Mouse (Mus musculus) embryo, embryonic 9.5 days (tissue): ENCODE results near the gene Pjvk.
A peak's percentile ranks its signal among the peaks of the same experiment; 100 is the strongest.

Experiments used
- DNase-seq: peaks from one replicate; pipeline ENCODE4 v3.0.0-alpha.2; 2017; ENCODE audit errors: extremely low spot score

Pjvk gene

GRCm38 (mm10) chr2:76667200-76667599 lies 18.9 kb downstream of the Pjvk start:
- DNase-seq, result no peak

GRCm38 (mm10) chr2:76671641-76672040 lies 23.4 kb downstream of the Pjvk start:
- DNase-seq, result no peak

- DNase-seq, result peak; percentile 12
Measured at GRCm38 (mm10) chr2:76672134-76672745, 24.0 kb downstream of the Pjvk start.

- peak; percentile 95 for DNase-seq
Measured at GRCm38 (mm10) chr2:76672966-76673392, 24.7 kb downstream of the Pjvk start, which contains the start of gene Fkbp7. TSS of gene Fkbp7 (minus strand) at chr2:76673116.

GRCm38 (mm10) chr2:76673472-76674081 lies 25.3 kb downstream of the Pjvk start:
- peak; percentile 58 for DNase-seq

- DNase-seq, result peak; percentile 86
Measured at GRCm38 (mm10) chr2:76674725-76675427, 26.6 kb downstream of the Pjvk start, which contains the start of gene Plekha3. TSS of gene Plekha3 (plus strand) at chr2:76675281.

GRCm38 (mm10) chr2:76675451-76675850 lies 27.2 kb downstream of the Pjvk start:
- DNase-seq, result peak; percentile 68

- DNase-seq, result no peak
Measured at GRCm38 (mm10) chr2:76675949-76676348, 27.7 kb downstream of the Pjvk start.

GRCm38 (mm10) chr2:76676401-76677226 lies 28.3 kb downstream of the Pjvk start:
- no peak for DNase-seq

- DNase-seq, result no peak
Measured at GRCm38 (mm10) chr2:76682301-76682700, 34.0 kb downstream of the Pjvk start.

GRCm38 (mm10) chr2:76686986-76687385 lies 38.7 kb downstream of the Pjvk start:
- no peak for DNase-seq

GRCm38 (mm10) chr2:76687608-76688007 lies 39.3 kb downstream of the Pjvk start:
- DNase-seq, result no peak

- DNase-seq, result no peak
Measured at GRCm38 (mm10) chr2:76688162-76688561, 39.9 kb downstream of the Pjvk start.

GRCm38 (mm10) chr2:76690436-76691204 lies 42.3 kb downstream of the Pjvk start:
- no peak for DNase-seq

GRCm38 (mm10) chr2:76693765-76694164 lies 45.5 kb downstream of the Pjvk start:
- DNase-seq, result no peak

- DNase-seq, result no peak
Measured at GRCm38 (mm10) chr2:76695290-76695689, 47.0 kb downstream of the Pjvk start.

- DNase-seq, result no peak
Measured at GRCm38 (mm10) chr2:76702188-76702587, 53.9 kb downstream of the Pjvk start.

GRCm38 (mm10) chr2:76702751-76703150 lies 54.5 kb downstream of the Pjvk start:
- no peak for DNase-seq

- no peak for DNase-seq
Measured at GRCm38 (mm10) chr2:76705655-76706054, 57.4 kb downstream of the Pjvk start.
